Mouse (Mus musculus) stomach, embryonic 14.5 days (tissue): ENCODE results near the gene Zbtb16. TPM values are rescaled to one million over a fixed set of nuclear protein-coding genes. Genes with fewer than 3 reads are reported as not detected.

Experiments
- ATAC-seq: fragments of 200-750 bp; cut with Nextera tagmentation; 2 replicates; pipeline ENCODE4 v1.8.0; 2017; ENCODE audit warnings: low read depth, moderate TSS enrichment; ENCODE audit not compliant: insufficient number of reproducible peaks, insufficient read depth, low FRiP score
- H3K27ac ChIP-seq: fragments of 300-500 bp; sonication (generic); 2 replicates; pipeline ENCODE4 v1.5.1; 2014; ENCODE audit warnings: mild to moderate bottlenecking, low read length, moderate library complexity, mixed read lengths
- H3K27me3 ChIP-seq: fragments of 300-500 bp; sonication (generic); 2 replicates; pipeline ENCODE4 v1.6.1; 2014; ENCODE audit warnings: low read length, control low read depth, mixed read lengths; ENCODE audit not compliant: control insufficient read depth, insufficient read depth
- H3K36me3 ChIP-seq: fragments of 300-500 bp; sonication (generic); 2 replicates; pipeline ENCODE4 v1.6.1; 2014; ENCODE audit warnings: mild to moderate bottlenecking, control low read depth, low read length, moderate library complexity, mixed read lengths; ENCODE audit not compliant: control insufficient read depth, insufficient read depth
- H3K4me1 ChIP-seq: fragments of 300-500 bp; sonication (generic); 2 replicates; pipeline ENCODE4 v1.6.1; 2014; ENCODE audit warnings: low read length, control low read depth, mixed read lengths; ENCODE audit not compliant: control insufficient read depth, insufficient read depth
- H3K4me2 ChIP-seq: fragments of 300-500 bp; sonication (generic); replicated peaks from 2 replicates; pipeline ENCODE4 v1.6.1; 2014; ENCODE audit warnings: low read depth, low read length, control low read depth
- H3K4me3 ChIP-seq: fragments of 300-500 bp; sonication (generic); 2 replicates; pipeline ENCODE4 v1.5.1; 2014; ENCODE audit warnings: low read depth, low read length, control low read depth
- H3K9ac ChIP-seq: fragments of 300-500 bp; sonication (generic); replicated peaks from 2 replicates; pipeline ENCODE4 v1.6.1; 2014; ENCODE audit warnings: low read depth, mild to moderate bottlenecking, control low read depth, low read length, moderate library complexity, mixed read lengths
- H3K9me3 ChIP-seq: fragments of 300-500 bp; sonication (generic); 2 replicates; pipeline ENCODE4 v1.6.1; 2016; ENCODE audit warnings: low read depth, low read length, control low read depth; ENCODE audit not compliant: control insufficient read depth
- WGBS: fragments of 180-500 bp; shearing (Covaris S2); extraction: QIAGEN DNeasy Blood & Tissue Kit; methylation state at CpG from one replicate; pipeline ENCODE4 v1.1.7; 2014; 5-methylcytosine and 5-hydroxymethylcytosine counted together
- polyA plus RNA-seq: library from polyadenylated mRNA; unstranded; fragments of >200 nt; fragmentation: Nextera tagmentation; extraction: Ambion mirVana; gene quantifications from 2 replicates; pipeline ENCODE4 v1.2.1, GENCODE M21; 2014

Gene Zbtb16
- polyA plus RNA-seq, 1 experiment from 2014 or later, result 6.6 TPM

DNA sequence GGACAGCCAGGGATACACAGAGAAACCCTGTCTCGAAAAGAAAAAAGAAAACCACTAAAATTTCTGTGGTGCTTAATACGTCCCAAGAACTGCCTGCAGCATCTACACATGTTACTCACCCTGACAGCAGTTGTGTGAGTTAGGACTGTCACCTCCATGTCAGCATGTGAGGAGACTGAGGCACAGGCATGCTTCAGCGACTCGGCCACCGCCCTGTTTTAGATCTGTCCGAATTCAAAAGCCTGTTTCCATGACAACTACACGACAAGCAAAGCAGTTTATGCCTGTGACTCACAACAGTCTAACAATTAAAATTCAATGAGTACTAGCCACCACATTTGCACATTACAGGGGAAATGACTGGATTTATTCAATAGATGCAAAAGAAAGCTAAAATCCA is 228.6 kb downstream of the Zbtb16 start:
- Histone ChIP-seq H3K27ac (no peak overlapping the region), H3K36me3 (no peaks in the 10 kb centered on the region), H3K4me1 (peaks cover 3% of the 10 kb centered on the region; the same call in 1 of the 2 replicates), H3K4me2 (no peak overlapping the region), H3K9ac (no peak overlapping the region), H3K9me3 (no peaks in the 10 kb centered on the region), H3K27me3 (no peaks in the 10 kb centered on the region), H3K4me3 (no peak overlapping the region)
- WGBS, result 71% methylated on average over 7 of the region's 7 CpGs
- ATAC-seq, result no peak

- Histone ChIP-seq H3K9me3 (no peaks in the 10 kb centered on the region), H3K4me3 (no peak overlapping the region)
- 90% methylated on average over 7 of the region's 7 CpGs for WGBS
Measured at GRCm38 (mm10) chr9:48606171-48606570, 229.9 kb downstream of the Zbtb16 start.

GRCm38 (mm10) chr9:48605697-48606096 is 230.3 kb downstream of the Zbtb16 start:
- Histone ChIP-seq H3K27ac (no peak overlapping the region), H3K9ac (no peak overlapping the region), H3K4me3 (no peak overlapping the region), H3K9me3 (no peaks in the 10 kb centered on the region), H3K4me1 (peaks cover 3% of the 10 kb centered on the region; the same call in 1 of the 2 replicates), H3K27me3 (no peaks in the 10 kb centered on the region), H3K4me2 (no peak overlapping the region), H3K36me3 (no peaks in the 10 kb centered on the region)
- WGBS, result 90% methylated on average over 5 of the region's 5 CpGs
- ATAC-seq, result no peak

More at GRCm38 (mm10) chr9:48606171-48606570, 229.9 kb downstream of the Zbtb16 start:
- no peaks in the 10 kb centered on the region for H3K36me3 ChIP-seq
- H3K4me1 ChIP-seq, result peaks cover 3% of the 10 kb centered on the region; the same call in 1 of the 2 replicates
- no peak for ATAC-seq
- no peaks in the 10 kb centered on the region for H3K27me3 ChIP-seq
- no peak overlapping the region for H3K27ac ChIP-seq
- no peak overlapping the region for H3K9ac ChIP-seq
- H3K4me2 ChIP-seq, result no peak overlapping the region

DNA sequence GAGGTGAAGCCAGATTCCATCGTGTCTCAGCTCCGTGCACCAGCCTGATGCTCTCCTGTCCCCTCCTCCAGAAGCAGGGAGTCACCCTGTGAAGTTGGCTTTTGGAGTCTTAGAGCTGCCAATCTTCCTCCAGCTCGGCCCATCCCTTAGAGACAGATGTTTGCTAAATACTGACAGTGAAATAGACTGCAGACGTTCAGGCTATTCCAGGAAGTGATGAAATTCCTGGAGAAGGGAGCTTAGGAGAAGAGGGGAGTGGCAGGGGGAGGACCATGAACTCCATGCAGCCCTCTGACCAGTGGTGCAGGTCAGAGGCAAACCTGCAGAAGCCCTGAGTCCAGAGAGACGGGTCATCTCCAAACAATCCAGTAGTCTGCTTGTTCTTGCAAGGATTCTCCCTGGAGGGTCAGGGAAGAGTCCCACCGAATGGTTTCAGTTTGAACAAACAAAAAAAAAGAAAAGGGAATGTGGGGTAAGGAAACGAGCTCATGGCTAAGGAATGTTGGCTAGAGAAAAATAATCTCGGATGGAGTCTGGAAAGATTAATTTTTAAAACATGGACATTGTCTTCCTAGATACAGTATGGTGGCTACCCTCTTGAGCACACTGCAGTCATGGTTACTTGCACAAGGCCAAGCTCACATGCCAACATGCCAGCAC is 231.0 kb downstream of the Zbtb16 start, which contains the start of gene Nnmt:
Gene Nnmt, minus strand, starts transcription at position 215 of the 660 bp plus-strand sequence.
- no peak for ATAC-seq
- Histone ChIP-seq H3K36me3 (no peaks in the 10 kb centered on the region), H3K4me2 (peak within 1 kb of the TSS; percentile 10; the same call in 1 of the 2 replicates), H3K27ac (no peak within 1 kb of the TSS), H3K9me3 (no peaks in the 10 kb centered on the region), H3K9ac (no peak within 1 kb of the TSS), H3K4me3 (no peak within 1 kb of the TSS), H3K4me1 (peaks cover 3% of the 10 kb centered on the region; the same call in 1 of the 2 replicates), H3K27me3 (no peaks in the 10 kb centered on the region)
- 22% methylated on average over 8 of the region's 8 CpGs for WGBS

Other genes with a start within 250 kb of the Zbtb16 start
- 1.4 and 1.8 TPM in 2 replicates for gene Nnmt, start 231.1 kb downstream of the Zbtb16 start, polyA plus RNA-seq
- gene Htr3a, start 74.9 kb upstream of the Zbtb16 start, polyA plus RNA-seq, result 0.77 and 1.4 TPM in 2 replicates
- gene Htr3b, start 128.8 kb upstream of the Zbtb16 start, polyA plus RNA-seq, result 0.24 and 0.36 TPM in 2 replicates
- 34.5 and 37.3 TPM in 2 replicates for gene Usp28, start 149.2 kb upstream of the Zbtb16 start, polyA plus RNA-seq
- gene Zw10, start 219.4 kb upstream of the Zbtb16 start, polyA plus RNA-seq, result 43.2 and 44.8 TPM in 2 replicates
- gene Tmprss5, start 245.0 kb upstream of the Zbtb16 start, polyA plus RNA-seq, result 5.0 and 5.5 TPM in 2 replicates